Mouse (Mus musculus): ENCODE measurements around the gene Nmnat2.

- no peak for TF ChIP-seq USF1 (IDR thresholded peaks at IDR 0.05; ENCODE audit: low read depth)
- TF ChIP-seq CTCF (IDR thresholded peaks at IDR 0.05; ENCODE audit: control insufficient read depth, insufficient read depth, insufficient read length) = no peak
- TF ChIP-seq MYOG (IDR thresholded peaks at IDR 0.05; ENCODE audit: control insufficient read depth, extremely low read depth, insufficient read length) = no peak
- TF ChIP-seq MAX (IDR thresholded peaks at IDR 0.05) = no peak
- TF ChIP-seq FOSL1 (IDR thresholded peaks at IDR 0.05; ENCODE audit: insufficient read depth, low read length, poor library complexity, severe bottlenecking) = no peak
- no peak for TF ChIP-seq MYOD1 (IDR thresholded peaks at IDR 0.05; ENCODE audit: control insufficient read depth, insufficient read length, low read depth)
- TF ChIP-seq CEBPB (IDR thresholded peaks at IDR 0.05; ENCODE audit: low read depth) = no peak
Observed at GRCm38 (mm10) chr1:152916936-152917335, 37.9 kb upstream of the Nmnat2 start.
